Mouse (Mus musculus): Measurements from ENCODE around the gene Atxn7l2.

The Atxn7l2 gene

DNA sequence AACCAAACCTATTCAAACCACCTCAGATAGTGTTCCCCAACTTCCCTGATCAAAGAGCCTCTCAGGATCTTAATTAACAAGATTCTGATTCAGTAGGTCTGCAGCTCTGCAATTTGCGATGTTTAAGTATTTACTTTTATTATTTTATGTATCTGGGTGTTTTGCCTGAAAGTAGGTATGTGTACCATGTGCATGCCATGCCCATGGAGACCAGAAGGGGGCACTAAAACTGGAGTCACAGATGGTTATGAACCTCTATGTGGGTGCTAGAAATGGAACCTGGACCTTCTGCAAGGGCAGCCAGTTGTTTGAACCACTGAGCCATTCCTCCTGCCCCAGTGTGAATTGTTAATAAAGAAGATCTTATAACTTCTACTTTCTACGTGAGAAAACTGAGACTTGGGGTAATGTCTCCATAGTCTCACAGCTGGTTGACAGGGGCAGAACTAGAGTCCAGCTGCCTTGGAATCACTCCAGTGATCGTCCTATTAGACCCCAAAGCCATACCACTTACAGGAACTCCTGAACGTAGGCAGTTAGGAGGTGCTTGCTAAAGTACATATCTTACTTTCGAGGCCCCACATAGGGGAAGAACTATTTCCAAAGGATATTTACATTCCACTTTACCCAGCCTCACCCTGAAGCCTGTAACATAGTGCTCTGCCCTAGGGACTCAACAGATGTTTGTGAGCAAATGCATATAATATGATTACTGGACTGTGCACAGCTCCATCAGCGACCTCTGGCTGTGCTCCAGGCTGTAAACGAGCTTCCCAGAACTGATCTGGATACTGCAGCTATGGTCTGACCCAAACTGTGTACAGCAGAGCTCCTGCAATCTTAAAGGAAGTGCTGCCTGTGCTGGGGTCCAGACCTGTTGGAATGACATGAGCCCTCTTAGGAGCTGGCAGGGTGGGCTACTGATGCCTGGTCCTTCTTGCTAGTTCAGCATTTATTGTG, 31.7 kb downstream of the Atxn7l2 start:
- DNase-seq (ENCODE audit: low read depth) = no peak

DNA sequence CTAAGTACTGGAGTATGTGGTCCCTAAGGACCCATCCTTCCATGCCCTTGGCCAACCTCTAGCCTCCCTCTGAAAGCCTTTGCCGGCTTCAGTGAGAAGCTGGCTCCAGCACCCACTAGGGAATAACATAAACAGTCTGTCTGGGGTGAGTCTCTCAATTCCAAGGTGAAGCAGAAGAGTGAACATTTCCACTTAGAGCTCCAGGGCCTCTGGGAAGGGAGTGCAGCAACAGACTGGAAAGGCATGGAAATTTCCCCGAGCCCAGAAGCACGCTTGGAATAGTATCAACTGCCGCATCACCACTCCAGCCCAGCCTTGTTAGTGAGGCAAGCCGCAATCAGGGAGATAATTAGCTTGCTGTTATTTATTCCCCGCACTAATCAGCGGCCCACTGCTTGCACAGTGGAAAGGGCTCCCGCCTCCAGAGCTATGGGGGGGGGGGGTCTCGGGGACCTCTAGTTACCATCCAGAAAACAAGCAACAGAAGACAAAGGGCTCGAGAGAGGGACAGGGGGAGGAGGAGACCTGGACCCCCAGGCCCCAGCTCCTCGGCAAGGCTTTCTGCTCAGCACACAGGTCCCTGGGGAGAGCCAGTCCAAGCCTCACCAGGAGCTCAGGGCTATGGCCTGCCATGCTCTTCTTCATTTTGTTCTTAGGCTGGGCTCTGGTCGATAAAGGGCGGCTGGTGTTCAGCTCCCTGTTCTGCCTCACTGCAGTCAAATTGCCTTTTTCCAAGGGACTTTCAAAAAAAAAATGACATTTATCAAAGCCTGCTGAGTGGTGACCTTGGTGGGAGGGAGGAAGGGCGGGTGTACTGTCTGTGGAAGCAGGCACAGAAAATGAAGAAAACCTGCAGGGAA, 35.8 kb downstream of the Atxn7l2 start:
- DNase-seq (ENCODE audit: low read depth) = no peak

- no peak for DNase-seq (ENCODE audit: low read depth)
Observed at GRCm38 (mm10) chr3:108169199-108169598, 41.5 kb downstream of the Atxn7l2 start.

DNA sequence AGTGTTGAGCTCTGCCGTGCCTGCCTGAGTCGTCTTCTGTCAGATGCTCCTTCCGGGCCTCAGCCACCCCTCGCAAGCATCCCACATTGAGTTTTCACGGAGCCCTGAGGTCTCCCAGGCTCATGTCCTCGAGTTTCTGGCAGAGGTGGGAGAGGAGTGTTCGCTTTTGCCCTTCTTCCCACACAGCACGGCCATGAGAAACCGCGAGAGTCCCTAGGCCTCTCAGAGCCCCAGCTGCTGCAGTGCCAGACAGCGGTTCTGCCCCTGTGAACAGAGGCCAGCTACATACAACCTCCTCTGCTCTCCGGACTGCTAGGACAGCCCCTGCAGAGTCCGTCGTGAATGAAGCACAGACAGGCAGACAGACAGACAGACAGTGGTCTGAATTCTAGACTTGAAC, 43.2 kb downstream of the Atxn7l2 start:
- DNase-seq (ENCODE audit: low read depth) = no peak

DNA sequence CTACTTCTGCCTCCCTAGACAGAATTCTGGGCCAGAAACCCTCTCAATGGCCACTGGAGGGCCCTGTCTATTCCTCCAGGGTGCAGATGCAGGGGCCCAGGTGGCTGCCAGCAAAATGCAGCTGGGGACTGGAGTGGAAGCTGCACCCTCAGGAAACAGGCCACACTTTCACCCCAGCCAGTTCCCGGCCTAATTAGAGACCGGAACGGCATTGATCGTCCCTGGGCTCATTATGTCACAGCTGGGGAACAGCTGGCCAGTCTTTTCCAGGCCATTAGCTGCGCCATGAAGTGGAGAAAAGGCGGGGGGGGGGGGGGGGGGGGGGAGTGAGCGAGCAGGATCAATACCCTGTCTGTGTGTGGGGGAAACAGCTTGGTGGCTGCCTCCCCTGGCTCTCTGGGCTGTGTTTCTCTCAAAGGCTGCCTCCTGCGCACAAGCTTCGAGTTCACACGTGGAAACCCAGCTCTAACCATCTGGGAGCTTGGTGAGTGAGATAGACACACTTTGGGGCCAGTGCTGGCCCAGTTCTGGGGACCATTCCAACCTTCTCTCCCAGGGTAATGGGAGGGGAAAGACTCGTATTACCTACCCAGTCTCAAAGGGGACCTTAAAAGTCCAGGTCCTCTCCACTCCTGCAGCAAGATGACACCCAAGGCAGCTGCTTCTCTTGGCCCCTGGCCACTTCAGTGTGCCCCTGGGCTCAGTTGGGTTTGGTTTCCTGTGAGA, 44.1 kb downstream of the Atxn7l2 start:
- no peak for DNase-seq (ENCODE audit: low read depth)

DNA sequence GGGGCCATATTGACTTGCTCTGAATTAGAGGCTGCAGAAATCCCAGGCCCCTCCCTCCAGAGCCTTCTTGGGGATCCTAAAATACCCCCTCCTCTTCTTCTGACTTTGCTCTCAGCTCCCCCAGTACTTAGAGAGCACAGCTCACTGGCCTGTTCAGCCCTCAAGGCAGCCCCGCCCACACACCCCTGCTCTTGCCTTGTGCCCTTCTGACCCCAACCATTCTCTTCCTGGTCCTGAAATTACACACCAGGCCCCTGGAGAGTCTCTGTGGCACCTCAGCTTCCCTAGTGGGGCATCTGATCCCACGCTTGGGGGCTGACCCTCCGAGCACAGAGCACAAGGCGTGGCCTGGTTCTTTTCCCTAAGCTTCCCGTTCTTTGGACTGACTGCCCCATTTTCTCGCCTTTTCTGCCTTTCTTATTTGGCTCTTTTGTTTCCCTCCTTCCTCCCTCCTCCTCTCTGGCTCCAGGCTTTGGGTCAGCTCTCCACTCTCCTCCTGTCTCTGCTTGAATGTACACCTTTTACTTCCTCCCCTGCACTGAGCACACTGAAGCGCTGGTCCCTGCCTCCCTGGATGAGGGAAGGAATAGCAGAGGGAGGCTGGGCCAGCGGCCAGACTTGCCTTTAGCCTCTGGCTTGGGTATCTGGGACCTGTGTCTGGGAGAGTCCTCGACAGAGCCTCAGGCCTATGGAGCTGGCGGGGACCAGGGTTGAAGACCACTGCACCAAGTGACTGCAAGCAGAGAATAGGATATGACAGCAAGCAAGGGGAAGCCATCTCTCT, 45.0 kb downstream of the Atxn7l2 start:
- no peak for DNase-seq (ENCODE audit: low read depth)

GRCm38 (mm10) chr3:108164807-108165206, 45.9 kb downstream of the Atxn7l2 start:
- no peak for DNase-seq (ENCODE audit: low read depth)

DNA sequence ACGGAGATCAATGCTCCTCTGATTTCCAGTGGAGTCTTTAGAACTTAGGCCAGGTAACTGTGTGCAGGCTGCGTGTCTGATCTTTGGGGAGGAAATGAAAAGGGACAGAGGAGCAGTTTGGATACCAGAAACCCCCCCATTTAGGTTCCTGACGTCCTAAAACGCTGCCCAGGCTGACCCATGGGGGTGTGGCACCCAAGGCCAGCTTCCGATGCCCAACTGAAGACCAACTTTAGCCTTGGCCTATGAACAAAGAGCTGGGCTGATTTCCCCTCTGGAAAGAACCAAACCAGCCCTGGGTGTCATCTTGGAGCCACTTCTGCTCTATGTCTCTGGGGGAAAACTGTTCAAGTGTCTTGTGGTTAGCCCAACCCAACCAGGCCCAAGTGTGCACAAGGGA, 46.6 kb downstream of the Atxn7l2 start:
- DNase-seq (ENCODE audit: low read depth) = no peak

- DNase-seq (ENCODE audit: low read depth) = no peak
Observed at GRCm38 (mm10) chr3:108158383-108159037, 52.2 kb downstream of the Atxn7l2 start.

DNA sequence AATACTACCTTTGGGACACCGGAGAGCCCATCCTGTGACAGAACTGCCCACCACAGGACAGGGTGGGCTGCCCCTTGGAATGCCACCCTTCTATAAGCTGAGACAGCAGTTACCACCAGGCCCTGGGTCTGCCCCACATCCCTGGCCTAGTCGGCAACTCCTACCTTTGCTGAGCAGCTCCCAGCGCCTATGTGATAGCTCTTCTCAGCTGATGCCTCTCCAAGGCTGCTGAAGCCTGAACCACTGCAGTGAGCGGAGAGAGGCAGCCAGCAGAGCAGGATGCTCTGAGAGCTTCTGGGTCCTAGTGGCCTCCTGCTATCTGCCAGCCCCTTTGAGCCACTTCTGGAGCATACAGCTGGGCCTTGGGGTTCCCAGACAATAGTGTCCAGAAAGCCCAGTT, 56.1 kb downstream of the Atxn7l2 start, which contains the start of gene Gpr61:
TSS of gene Gpr61 (minus strand) at position 227 of the 400 bp plus-strand sequence.
- no peak for DNase-seq (ENCODE audit: low read depth)

DNA sequence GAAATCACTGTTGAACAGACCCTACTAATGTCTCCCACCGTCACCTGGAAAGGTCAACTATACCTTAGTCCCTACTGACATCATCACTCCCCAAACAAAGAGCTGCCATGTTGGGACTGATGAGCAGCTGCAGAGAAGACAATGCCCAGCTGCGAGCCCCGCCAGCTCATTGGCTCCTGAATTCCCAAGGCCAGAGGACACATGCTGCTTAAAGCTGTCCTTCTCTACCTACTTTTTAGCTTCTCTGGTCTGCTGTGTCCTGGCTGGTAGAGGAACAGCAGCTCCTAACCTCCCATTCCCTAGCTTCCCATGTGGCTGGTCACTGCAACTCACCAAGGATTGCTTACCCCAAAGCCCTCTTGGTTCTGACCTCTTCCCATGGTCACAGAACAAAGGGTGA, 58.4 kb downstream of the Atxn7l2 start:
- DNase-seq (ENCODE audit: low read depth) = no peak
